Mouse (Mus musculus) bone marrow, adult 2 months (tissue): ENCODE data around the gene Lrp1. TPM values are rescaled to one million over a fixed set of nuclear protein-coding genes. Genes with fewer than 3 reads are reported as not detected.

ENCODE experiments used
- H3K27ac ChIP-seq: fragments of 200-500 bp; 2 replicates; pipeline ENCODE4 v1.5.1; 2012; ENCODE audit warnings: low read depth, mild to moderate bottlenecking, control low read depth, inconsistent platforms, low read length; ENCODE audit not compliant: control insufficient read depth, poor library complexity, insufficient read depth
- H3K4me1 ChIP-seq: fragments of 200-500 bp; 2 replicates; pipeline ENCODE4 v1.6.1; 2011; ENCODE audit warnings: low read length; ENCODE audit not compliant: control insufficient read depth, insufficient read depth
- H3K4me3 ChIP-seq: fragments of 200-500 bp; replicated peaks from 2 replicates; pipeline ENCODE3; 2011; ENCODE audit warnings: mild to moderate bottlenecking, low read depth, low read length, control low read depth; ENCODE audit not compliant: control insufficient read depth
- CTCF ChIP-seq: fragments of 200-500 bp; IDR thresholded peaks from 2 replicates; pipeline ENCODE4 v1.5.1; 2011; ENCODE audit warnings: low read length, control low read depth; ENCODE audit not compliant: control insufficient read depth, insufficient read depth
- POLR2A ChIP-seq: fragments of 200-500 bp; IDR thresholded peaks from 2 replicates; pipeline ENCODE4 v1.6.1; 2011; ENCODE audit warnings: low read depth, mild to moderate bottlenecking, control low read depth, low read length, borderline replicate concordance; ENCODE audit not compliant: control insufficient read depth
- WGBS: fragments of 180-500 bp; shearing (Covaris S2); methylation state at CpG from one replicate; pipeline ENCODE4 v1.1.7; 2018; 5-methylcytosine and 5-hydroxymethylcytosine counted together
- polyA plus RNA-seq: library from polyadenylated mRNA; stranded (reverse); fragments of >200 nt; gene quantifications from 2 replicates; pipeline ENCODE4 v1.2.4, GENCODE M21; 2011; ENCODE audit warnings: low replicate concordance; ENCODE audit not compliant: missing spikeins, insufficient read depth, insufficient read length

The Lrp1 gene
- polyA plus RNA-seq, 1 experiment: 48.3 TPM

DNA sequence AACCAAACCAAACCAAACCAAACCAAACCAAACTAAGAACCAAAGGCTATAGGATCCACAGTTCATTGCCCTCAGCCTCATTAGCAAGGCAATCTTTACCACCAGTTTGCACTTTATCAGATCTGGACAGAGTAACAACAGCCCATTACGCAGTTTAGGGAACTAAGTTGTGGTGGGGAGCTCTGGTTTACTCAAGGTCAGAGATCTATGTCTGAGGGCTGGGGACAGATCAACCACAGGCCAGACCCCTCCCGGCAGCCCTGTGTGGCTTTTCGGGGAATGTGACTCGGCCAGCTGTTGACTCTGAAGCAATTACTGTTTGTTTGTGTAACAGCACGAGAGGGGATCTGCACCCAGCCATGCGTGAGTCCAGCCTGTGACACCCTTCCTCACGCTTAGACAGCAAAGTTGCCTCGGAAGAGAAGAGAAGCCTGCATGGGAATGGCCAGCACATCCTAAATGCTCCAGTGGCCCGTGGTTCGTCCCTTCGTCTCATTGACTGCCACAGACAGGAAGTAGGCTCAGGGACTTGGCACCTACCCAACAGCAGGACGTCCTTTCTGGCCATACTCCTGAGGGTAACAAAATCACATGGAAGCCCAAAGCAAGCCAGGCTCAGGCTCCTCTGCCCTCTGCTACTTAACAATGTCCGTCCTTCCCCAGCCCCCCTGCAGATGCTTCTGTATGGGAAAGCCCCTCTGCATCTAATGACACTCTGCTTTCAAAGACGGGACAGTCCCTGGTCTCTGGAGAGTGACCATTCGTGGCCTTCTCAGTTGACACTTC, 16.3 kb downstream of the Lrp1 start:
- Histone ChIP-seq H3K4me1 (peaks cover 13% of the 10 kb centered on the region), H3K27ac (peak overlapping the region; percentile 48), H3K4me3 (no peak overlapping the region)
- TF ChIP-seq POLR2A (no peak), CTCF (no peak)
- WGBS: 5% methylated on average over 15 of the region's 15 CpGs

DNA sequence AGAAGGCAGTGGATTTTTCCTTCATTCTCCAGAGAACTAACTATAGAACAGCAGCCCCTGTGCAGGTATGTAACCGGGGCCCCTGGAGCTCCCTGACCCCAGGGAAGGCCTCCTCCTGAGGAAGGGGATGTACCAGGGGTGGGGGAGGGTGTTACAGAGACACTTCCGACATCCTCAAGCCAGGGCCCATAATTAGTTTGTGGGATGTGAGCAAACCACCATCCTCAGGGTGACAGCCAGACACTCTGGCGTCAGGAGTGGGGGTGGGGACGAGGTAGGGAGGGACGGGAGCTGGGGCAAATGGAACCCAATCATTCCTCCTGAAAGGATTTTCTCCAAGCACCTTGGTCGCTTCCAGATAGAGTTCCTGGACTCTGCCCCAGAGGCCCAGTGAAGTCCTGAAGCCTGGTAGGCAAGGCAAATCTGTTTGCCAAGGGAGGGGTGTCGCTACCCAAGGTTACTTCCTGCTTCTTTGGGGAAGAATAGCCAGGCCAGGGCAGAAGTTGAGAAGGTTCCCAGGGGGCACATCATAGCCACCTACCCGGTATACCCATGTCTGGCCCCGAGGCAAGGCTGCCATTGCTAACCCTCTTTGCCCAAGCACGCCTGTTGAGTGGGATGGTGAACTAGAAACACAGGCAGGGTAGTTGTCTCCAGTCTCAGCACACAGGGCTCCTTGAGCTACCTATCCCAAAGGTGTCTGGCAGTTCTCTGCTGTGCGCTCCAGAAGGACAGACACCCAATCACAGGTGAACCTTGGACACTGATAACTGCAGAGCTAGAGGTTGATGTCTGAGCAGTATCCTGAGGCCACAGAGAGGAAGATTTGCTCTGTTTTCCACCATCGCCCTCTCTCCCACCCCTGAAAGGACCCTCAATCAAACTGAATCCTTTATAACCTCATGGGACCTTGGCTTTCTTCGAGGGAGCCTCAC, 17.2 kb downstream of the Lrp1 start:
- 18% methylated on average over 13 of the region's 13 CpGs for WGBS
- peaks cover 17% of the 10 kb centered on the region for H3K4me1 ChIP-seq
- H3K27ac ChIP-seq: peak overlapping the region; percentile 42

DNA sequence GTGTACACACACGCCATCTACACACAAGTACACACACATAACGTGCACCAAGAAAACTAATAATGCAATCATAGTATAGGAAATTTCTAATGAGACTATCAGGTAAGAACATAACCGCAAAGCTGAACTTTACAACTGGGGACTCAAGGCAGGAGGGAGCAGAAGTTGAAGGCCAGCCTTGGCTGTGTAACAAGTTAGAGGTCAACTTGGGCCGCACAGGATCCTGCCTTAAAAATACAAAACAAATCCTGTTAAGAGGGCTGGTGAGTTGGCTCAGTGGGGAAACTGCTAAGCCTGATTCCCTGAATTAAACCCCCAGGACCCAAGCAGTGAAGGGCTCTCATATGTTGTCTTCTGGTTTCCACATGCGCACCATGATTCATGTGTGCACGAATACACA, 18.8 kb downstream of the Lrp1 start:
- Histone ChIP-seq H3K4me1 (peaks cover 19% of the 10 kb centered on the region), H3K4me3 (no peak overlapping the region), H3K27ac (no peak overlapping the region)
- TF ChIP-seq POLR2A (no peak), CTCF (no peak)
- WGBS: 86% methylated on average over 6 of the region's 6 CpGs

More for the DNA sequence above, 17.2 kb downstream of the Lrp1 start:
- H3K4me3 ChIP-seq: no peak overlapping the region
- TF ChIP-seq POLR2A (no peak), CTCF (no peak)

DNA sequence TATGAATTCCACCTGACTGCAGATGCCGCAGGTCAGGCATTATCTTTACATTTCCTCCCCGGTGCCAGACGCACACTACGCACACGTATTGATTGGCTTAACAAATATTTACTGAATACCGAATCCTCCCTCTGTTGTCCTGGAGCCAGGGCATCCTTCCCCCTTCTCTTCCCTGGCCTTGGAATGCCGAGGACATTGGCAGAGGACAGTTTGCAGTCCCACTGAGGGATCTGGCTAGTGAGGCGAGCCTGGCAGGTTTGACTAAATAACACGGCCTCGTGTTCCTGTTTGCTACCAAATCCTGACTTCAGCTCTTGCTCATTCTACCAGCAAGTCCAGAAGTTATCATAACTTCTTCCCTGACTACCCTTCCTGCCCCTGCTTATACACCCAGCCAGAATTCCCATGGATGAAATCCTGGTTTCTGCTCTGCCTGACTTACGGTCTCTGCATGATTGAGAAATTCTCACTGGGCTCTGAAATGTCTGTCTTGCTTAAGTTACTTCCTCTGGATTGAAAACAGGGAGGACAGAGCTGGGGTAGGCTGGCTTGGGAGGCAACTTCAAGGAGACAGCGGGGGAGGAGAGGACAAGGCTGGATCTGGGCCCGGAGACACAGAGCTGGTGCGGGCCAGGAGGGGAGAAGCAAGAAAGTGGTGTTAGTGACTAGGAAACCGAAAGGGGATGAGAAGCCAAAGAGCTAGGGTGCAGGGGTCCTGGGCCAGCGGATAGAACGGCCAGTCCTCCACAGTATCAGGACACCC, 21.0 kb downstream of the Lrp1 start:
- Histone ChIP-seq H3K27ac (peak overlapping the region; percentile 30), H3K4me3 (no peak overlapping the region), H3K4me1 (peaks cover 19% of the 10 kb centered on the region)
- TF ChIP-seq CTCF (no peak), POLR2A (no peak)
- WGBS: 61% methylated on average over 17 of the region's 17 CpGs

DNA sequence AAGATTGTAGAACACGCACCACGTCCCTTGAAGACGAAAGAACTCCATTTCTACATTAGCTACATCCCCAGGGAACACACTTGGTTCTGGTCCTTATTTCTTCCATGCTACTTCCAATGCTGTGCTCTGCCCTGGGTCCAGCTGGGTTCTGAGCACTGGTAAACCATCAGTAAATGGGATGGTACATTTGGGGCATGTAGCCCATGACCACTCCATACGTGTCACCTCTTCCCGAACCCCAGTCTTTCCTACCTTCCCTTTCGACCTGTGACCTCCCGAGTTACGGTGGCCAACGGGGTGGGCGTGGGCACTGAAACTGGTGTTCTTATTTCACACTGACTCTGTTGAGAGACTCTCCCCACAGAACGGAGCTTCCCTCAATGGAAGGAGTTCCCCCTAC, 21.7 kb downstream of the Lrp1 start:
- no peak overlapping the region for H3K4me3 ChIP-seq
- peak overlapping the region; percentile 30 for H3K27ac ChIP-seq
- peaks cover 18% of the 10 kb centered on the region; the same call in 1 of the 2 replicates for H3K4me1 ChIP-seq
- TF ChIP-seq POLR2A: no peak
- no peak for TF ChIP-seq CTCF
- WGBS: 62% methylated on average over 11 of the region's 11 CpGs

DNA sequence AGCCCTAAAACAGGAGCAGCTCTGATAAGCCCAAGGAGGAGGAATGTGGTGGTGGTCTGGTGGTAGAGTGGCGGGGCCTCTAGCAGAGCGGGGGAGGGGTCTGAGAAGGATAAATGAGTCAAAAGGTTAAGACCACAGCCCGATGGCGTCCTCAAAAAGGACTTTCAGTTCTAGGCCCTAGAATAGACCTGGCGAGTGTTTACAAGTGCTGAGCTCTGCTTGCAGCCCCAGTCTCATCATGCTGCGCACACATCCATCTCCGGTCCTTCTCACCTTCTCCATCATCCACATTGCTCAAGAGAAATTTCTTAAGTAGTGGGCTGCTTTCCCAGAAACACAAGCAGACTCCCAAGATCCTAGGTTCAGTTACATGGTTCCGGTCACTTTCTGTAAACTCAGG, 22.3 kb downstream of the Lrp1 start:
- peaks cover 15% of the 10 kb centered on the region; the same call in 1 of the 2 replicates for H3K4me1 ChIP-seq

DNA sequence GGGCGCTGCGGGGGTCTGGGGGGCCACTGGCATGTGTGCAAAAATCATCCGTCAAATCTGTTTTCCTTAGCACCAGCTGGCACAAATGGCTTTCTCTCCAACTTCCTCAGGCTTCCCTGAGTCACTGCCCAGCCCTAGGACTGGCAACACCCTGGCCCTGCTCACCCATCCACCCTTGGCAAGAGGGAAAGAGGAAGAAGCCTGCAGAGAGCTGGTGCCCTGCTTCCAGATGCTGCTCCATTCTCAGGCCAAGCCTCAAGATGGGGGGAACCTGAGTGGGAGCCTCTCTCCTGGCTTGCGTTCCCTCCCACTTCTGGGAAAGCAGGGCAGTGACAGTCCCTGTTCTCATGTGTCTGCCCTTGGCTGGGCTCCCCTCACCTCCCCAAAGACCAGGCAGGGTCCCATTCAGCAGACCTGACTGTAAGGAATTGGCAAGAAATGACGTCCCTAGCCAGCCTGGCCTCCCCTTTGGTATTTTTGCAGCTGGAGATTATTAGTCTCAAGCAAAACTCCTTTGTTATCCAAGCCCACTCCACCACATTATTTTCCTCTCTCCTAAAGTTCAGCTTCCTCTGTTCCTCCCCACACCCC, 23.5 kb downstream of the Lrp1 start:
- WGBS: 34% methylated on average over 5 of the region's 5 CpGs
- H3K4me1 ChIP-seq: peaks cover 13% of the 10 kb centered on the region; the same call in 1 of the 2 replicates
- peak overlapping the region; percentile 58 for H3K27ac ChIP-seq
- TF ChIP-seq POLR2A (no peak), CTCF (no peak)
- H3K4me3 ChIP-seq: no peak overlapping the region

More for the DNA sequence above, 22.3 kb downstream of the Lrp1 start:
- TF ChIP-seq CTCF: no peak
- no peak for TF ChIP-seq POLR2A
- Histone ChIP-seq H3K4me3 (no peak overlapping the region), H3K27ac (no peak overlapping the region)
- 74% methylated on average over 8 of the region's 8 CpGs for WGBS
